Mouse (Mus musculus) liver, embryonic 15.5 days (tissue): ENCODE measurements around the gene Amh. TPM values are rescaled to one million over a fixed set of nuclear protein-coding genes. Genes with fewer than 3 reads are reported as not detected.
A peak's percentile ranks its signal among the peaks of the same experiment; 100 is the strongest.
"Not testable (repeated sequence)": the region's sequence is repeated elsewhere in the genome, so short reads cannot be mapped to it uniquely, and the experiment has no call there.

Experiments
- ATAC-seq: fragments of 200-750 bp; cut with Nextera tagmentation; 2 replicates; pipeline ENCODE4 v1.8.0; 2017; ENCODE audit warnings: moderate number of reproducible peaks, mild to moderate bottlenecking, moderate library complexity; ENCODE audit not compliant: insufficient read depth
- H3K27ac ChIP-seq: fragments of 300-500 bp; sonication (generic); replicated peaks from 2 replicates; pipeline ENCODE4 v1.5.1; 2015; ENCODE audit warnings: mild to moderate bottlenecking, inconsistent platforms
- H3K27me3 ChIP-seq: fragments of 300-500 bp; sonication (generic); 2 replicates; pipeline ENCODE4 v1.6.1; 2015; ENCODE audit warnings: mild to moderate bottlenecking, inconsistent platforms
- H3K36me3 ChIP-seq: fragments of 300-500 bp; sonication (generic); replicated peaks from 2 replicates; pipeline ENCODE4 v1.6.1; 2015; ENCODE audit warnings: moderate library complexity, mild to moderate bottlenecking, inconsistent platforms
- H3K4me1 ChIP-seq: fragments of 300-500 bp; sonication (generic); replicated peaks from 2 replicates; pipeline ENCODE4 v1.6.1; 2015; ENCODE audit warnings: inconsistent platforms
- H3K4me2 ChIP-seq: fragments of 300-500 bp; sonication (generic); 2 replicates; pipeline ENCODE4 v1.6.1; 2015; ENCODE audit warnings: moderate library complexity, mild to moderate bottlenecking, inconsistent platforms
- H3K4me3 ChIP-seq: fragments of 300-500 bp; sonication (generic); replicated peaks from 2 replicates; pipeline ENCODE4 v1.5.1; 2015; ENCODE audit warnings: mild to moderate bottlenecking, inconsistent platforms
- H3K9ac ChIP-seq: fragments of 300-500 bp; sonication (generic); 2 replicates; pipeline ENCODE4 v1.6.1; 2015; ENCODE audit warnings: moderate library complexity, mild to moderate bottlenecking, inconsistent platforms
- H3K9me3 ChIP-seq: fragments of 300-500 bp; sonication (generic); replicated peaks from 2 replicates; pipeline ENCODE4 v1.6.1; 2016; ENCODE audit warnings: inconsistent platforms
- WGBS: fragments of 180-500 bp; shearing (Covaris S2); methylation state at CpG from one replicate; pipeline ENCODE4 v1.1.7; 2015; ENCODE audit warnings: mixed read lengths; ENCODE audit not compliant: insufficient replicate concordance; 5-methylcytosine and 5-hydroxymethylcytosine counted together
- polyA plus RNA-seq: library from polyadenylated mRNA; unstranded; fragments of >200 nt; fragmentation: Nextera tagmentation; extraction: Ambion mirVana; gene quantifications from 2 replicates; pipeline ENCODE4 v1.2.1, GENCODE M21; 2015

The Amh gene
- polyA plus RNA-seq, 1 experiment from 2014 or later, result 0.10 TPM

DNA sequence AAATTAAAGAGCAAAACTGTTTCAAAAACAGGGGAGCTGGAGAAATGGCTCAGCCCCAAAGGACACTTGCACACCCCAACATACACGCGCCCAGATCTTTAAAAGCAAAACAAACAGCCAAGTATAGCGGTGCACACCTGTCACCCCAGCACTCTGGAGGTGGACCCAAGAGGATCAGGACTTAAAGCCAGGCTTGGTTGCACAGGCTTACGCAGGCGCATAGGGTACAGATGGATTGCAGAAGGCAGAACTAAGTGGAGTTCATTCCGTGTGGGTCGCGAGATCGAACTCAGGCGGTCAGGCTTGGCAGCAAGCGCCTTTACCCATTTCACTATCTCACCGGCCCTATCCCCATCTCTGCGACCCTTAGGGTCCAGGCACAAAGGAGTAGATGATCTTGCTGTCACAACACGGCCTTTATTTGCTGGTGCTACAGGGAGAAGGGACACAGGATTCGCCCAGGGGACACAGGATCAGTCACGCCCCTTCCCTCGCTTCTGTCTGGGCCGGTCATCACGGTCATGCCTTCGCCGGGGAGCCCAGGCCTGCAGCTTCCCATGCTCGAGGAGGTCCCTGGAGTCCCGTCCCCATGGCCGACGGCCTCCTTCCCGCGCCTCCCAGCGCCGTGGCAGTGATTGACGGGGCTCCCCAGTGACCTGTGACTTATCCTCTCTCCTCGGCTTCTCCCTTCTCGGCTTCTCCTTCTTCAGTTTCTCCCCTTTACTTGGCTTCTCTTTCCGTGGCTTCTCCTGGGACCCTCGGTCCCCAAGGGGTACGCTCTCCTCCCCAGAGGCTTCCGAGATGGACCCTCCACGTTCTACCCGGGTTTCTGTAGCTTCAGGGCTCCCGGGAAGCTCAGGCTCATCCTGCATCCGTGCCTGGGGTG lies 3.3 kb downstream of the Amh start:
- WGBS, result 18% methylated on average over 40 of the region's 40 CpGs
- no peak overlapping the region for H3K9ac ChIP-seq
- no peak for ATAC-seq
- H3K4me1 ChIP-seq, result peaks cover 51% of the 10 kb centered on the region
- H3K27ac ChIP-seq, result no peak overlapping the region
- no peaks in the 10 kb centered on the region for H3K9me3 ChIP-seq
- peaks cover 21% of the 10 kb centered on the region for H3K36me3 ChIP-seq
- peaks cover 74% of the 10 kb centered on the region for H3K27me3 ChIP-seq
- peak overlapping the region; percentile 39 for H3K4me2 ChIP-seq
- H3K4me3 ChIP-seq, result 0 out of 2 replicates have a peak overlapping the region, but pooled peaks have one; percentile 1

DNA sequence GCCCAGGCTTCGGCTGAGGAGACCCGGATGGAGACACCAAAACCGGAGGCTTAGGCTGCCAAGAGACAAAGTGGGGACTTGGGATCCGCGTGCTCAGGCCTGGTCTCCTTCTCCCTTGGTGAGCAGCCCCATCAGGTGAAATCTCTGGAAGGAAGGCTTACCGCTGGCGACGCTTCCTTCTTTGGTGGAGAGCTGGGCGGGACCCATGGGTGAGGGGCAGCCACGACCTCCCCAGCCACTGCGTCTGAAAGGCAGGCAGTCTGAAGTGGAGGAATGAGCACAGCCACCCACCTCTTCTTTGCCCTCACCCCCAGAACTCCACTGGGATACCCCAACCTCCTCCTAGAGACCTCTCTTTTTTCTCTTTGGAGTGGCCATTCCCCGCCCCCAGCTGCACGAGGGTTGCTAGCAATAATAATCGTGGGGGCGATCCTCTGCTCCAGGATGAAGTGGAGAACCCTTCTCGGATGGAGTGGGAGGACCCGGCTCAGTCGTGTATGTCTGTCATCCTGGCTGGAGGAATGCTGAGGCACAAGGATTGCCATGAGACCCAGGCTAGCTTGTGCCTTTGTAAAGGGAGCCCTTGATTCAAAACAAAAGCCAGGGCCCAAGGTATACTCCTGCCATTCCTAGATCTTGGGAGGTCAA lies 4.1 kb downstream of the Amh start:
- 8% methylated on average over 18 of the region's 18 CpGs for WGBS
- 0 out of 2 replicates have a peak overlapping the region, but pooled peaks have one; percentile 1 for H3K4me3 ChIP-seq
- H3K27ac ChIP-seq, result no peak overlapping the region
- H3K9me3 ChIP-seq, result no peaks in the 10 kb centered on the region
- peaks cover 13% of the 10 kb centered on the region for H3K36me3 ChIP-seq
- ATAC-seq, result no peak
- H3K4me1 ChIP-seq, result peaks cover 51% of the 10 kb centered on the region
- H3K9ac ChIP-seq, result no peak overlapping the region
- peak overlapping the region; percentile 39 for H3K4me2 ChIP-seq
- H3K27me3 ChIP-seq, result peaks cover 78% of the 10 kb centered on the region

DNA sequence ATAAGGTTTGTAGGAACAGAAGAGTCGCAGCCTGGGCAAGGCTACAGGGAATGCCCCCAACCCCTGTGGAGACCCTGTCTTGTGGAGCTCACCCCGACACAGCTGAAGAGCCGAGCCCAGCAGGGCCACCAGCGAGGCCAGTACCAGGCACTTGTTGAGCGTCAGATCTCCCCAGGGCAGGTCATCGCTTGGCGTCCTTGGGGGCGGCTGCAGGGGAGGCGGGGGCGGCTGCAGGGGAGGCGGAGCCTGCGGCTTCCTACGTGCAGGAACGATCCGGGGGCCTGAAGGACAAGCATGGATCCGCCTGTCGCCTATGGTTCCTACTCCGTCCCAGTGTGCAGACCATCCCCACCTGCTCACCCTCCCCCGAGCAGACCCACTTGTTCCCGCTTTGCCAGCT lies 5.0 kb downstream of the Amh start:
- Histone ChIP-seq H3K27ac (no peak overlapping the region), H3K4me1 (peaks cover 48% of the 10 kb centered on the region), H3K36me3 (peaks cover 4% of the 10 kb centered on the region), H3K27me3 (peaks cover 82% of the 10 kb centered on the region), H3K4me2 (peak overlapping the region; percentile 18; the same call in 1 of the 2 replicates), H3K4me3 (no peak overlapping the region), H3K9me3 (no peaks in the 10 kb centered on the region), H3K9ac (no peak overlapping the region)
- no peak for ATAC-seq
- 9% methylated on average over 20 of the region's 20 CpGs for WGBS

DNA sequence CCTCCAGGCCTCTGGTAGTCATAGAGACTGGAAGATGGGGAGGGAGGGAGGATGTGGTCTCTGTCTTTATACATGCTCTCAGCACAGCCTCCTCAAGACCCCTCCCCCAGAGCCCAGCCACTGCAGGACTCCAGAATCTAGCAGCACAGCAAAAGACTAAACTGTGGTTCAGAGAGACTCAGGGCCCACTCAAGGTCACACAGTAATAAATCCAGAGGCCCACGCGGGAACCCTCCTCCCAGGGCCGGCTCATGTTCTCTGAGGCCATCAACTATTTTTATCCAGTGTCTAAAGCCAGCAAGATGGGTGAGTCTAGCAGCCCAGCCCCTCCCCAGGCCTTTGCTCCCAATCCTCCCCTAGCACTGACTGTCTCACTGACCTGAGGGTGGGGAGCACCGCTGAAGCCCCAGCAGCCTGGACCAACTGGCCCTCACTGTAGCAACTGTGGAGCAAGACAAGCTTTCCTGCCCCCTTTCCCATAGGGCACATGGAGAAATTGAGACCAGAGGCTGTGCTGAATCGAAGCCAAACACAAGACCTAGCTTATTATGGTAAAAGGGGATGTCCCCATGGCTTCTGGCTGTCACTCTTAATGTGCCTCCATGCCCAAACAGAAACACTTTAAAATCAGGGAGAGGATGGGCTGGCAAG lies 7.5 kb downstream of the Amh start:
- Histone ChIP-seq H3K4me3 (no peak overlapping the region), H3K4me1 (peaks cover 29% of the 10 kb centered on the region), H3K27me3 (peaks cover 66% of the 10 kb centered on the region), H3K9ac (no peak overlapping the region), H3K27ac (no peak overlapping the region), H3K4me2 (no peak overlapping the region), H3K9me3 (no peaks in the 10 kb centered on the region), H3K36me3 (no peaks in the 10 kb centered on the region)
- ATAC-seq, result no peak
- WGBS, result 45% methylated on average over 5 of the region's 5 CpGs

DNA sequence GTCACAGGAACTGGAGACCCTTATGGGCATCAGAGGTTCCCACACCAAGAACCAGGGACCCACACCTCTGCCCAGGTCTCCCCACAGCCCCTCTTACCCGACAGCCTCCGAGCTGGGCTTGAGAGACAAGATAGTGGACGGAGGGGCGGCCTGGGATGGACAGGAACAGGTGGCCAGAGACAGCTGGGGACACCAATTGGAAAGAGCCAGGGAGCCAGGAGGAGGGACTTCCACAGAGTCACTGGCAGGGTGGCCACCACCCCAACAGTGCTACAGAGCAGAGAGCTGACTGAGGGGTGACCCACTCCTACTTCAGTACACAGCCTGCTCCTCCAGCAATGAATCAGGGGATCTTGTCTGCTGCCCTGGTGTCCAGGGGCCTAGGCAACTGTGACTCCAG lies 8.3 kb downstream of the Amh start, which contains the start of gene Jsrp1:
TSS of gene Jsrp1 (minus strand) at position 133 of the 400 bp plus-strand sequence.
- Histone ChIP-seq H3K27me3 (peaks cover 57% of the 10 kb centered on the region), H3K4me2 (no peak within 1 kb of the TSS), H3K4me1 (peaks cover 28% of the 10 kb centered on the region), H3K4me3 (no peak within 1 kb of the TSS), H3K9ac (no peak within 1 kb of the TSS), H3K9me3 (no peaks in the 10 kb centered on the region), H3K36me3 (no peaks in the 10 kb centered on the region), H3K27ac (no peak within 1 kb of the TSS)
- ATAC-seq, result no peak
- 68% methylated on average over 4 of the region's 4 CpGs for WGBS

DNA sequence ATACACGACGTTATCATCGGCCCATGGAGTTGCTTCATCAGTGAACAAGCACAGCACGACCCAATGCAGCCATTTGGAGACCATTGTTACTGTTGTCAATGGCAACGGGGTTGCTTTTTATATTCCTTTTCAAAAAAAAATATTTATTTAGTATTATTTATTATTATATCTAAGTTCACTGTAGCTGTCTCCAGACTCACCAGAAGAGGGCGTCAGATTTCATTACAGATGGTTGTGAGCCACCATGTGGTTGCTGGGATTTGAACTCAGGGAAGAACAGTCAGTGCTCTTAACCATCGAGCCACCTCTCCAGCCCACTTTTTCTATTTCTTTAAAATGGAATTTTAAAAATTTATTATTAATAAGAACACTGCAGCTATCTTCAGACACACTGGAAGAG lies 9.8 kb downstream of the Amh start:
- Histone ChIP-seq H3K27ac (no peak overlapping the region), H3K9me3 (no peaks in the 10 kb centered on the region), H3K4me1 (peaks cover 34% of the 10 kb centered on the region), H3K36me3 (no peaks in the 10 kb centered on the region), H3K4me2 (no peak overlapping the region), H3K4me3 (no peak overlapping the region), H3K9ac (no peak overlapping the region), H3K27me3 (peaks cover 43% of the 10 kb centered on the region)
- WGBS, result 57% methylated on average over 7 of the region's 7 CpGs
- ATAC-seq, result no peak

DNA sequence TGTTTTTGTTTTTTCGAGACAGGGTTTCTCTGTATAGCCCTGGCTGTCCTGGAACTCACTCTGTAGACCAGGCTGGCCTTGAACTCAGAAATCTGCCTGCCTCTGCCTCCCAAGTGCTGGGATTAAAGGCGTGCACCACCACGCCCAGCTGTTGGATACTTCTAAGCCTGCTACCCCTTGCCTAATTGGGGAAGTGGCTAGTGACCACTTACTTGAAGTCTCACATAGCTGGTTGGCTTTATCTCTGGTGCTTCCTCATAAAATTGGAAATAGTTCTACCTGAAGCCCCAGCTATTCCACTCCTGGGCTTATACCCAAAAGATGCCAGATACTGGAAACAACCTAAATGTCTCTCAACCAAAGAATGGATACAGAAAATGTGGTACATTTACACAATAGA lies 11.3 kb downstream of the Amh start:
- peaks cover 32% of the 10 kb centered on the region for H3K4me1 ChIP-seq
- 51% methylated on average over 3 of the region's 3 CpGs for WGBS
- ATAC-seq, H3K27ac ChIP-seq, H3K9ac ChIP-seq, H3K9me3 ChIP-seq, H3K4me2 ChIP-seq, H3K36me3 ChIP-seq, H3K4me3 ChIP-seq: not testable (repeated sequence)
- H3K27me3 ChIP-seq, result peaks cover 28% of the 10 kb centered on the region

DNA sequence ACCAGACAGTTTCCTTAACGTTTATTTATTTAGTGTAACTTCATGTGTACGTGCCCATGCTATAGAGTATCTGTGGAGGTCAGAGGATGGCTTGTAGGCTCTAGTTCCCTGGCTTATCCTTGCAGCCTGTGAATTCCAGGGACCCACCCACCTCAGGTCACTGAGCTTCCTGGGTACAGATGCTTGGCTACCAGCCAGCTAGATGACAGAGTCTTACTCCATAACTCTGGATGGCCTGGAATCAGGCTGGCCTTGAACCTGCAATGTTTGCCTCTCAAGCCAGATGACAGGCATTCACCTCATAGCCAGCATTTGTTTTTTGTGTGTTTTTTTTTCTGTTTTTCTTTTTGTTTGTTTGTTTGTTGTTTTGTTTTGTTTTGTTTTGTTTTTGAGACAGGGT lies 12.1 kb downstream of the Amh start:
- Histone ChIP-seq H3K9ac (no peak overlapping the region), H3K36me3 (no peaks in the 10 kb centered on the region), H3K27me3 (peaks cover 19% of the 10 kb centered on the region), H3K4me2 (no peak overlapping the region), H3K9me3 (no peaks in the 10 kb centered on the region), H3K27ac (no peak overlapping the region), H3K4me1 (peaks cover 39% of the 10 kb centered on the region), H3K4me3 (no peak overlapping the region)
- 53% methylated on average over 2 of the region's 2 CpGs for WGBS
- no peak for ATAC-seq

DNA sequence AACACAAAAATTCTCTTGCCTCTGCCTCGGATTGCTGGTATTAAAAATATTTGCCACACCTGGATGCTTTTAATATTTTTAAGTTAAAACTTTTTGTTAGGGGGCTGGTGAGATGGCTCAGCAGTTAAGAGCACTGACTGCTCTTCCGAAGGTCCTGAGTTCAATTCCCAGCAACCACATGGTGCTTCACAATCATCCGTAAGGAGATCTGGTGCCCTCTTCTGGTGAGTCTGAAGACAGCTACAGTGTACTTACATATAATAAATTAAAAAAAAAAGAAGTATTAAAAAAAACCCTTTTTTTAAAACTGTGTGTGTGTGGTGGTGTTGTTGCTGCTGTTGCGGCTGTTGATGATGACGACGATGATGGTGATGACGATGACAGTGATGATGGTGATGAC lies 12.9 kb downstream of the Amh start:
- not testable (repeated sequence) for H3K9me3 ChIP-seq, H3K36me3 ChIP-seq, H3K4me3 ChIP-seq, ATAC-seq, H3K9ac ChIP-seq
- Histone ChIP-seq H3K4me2 (peak overlapping the region; percentile 49; the same call in 1 of the 2 replicates), H3K4me1 (peaks cover 46% of the 10 kb centered on the region), H3K27me3 (peaks cover 11% of the 10 kb centered on the region), H3K27ac (peak overlapping the region; percentile 94)
- WGBS, result 80% methylated on average over 7 of the region's 7 CpGs

DNA sequence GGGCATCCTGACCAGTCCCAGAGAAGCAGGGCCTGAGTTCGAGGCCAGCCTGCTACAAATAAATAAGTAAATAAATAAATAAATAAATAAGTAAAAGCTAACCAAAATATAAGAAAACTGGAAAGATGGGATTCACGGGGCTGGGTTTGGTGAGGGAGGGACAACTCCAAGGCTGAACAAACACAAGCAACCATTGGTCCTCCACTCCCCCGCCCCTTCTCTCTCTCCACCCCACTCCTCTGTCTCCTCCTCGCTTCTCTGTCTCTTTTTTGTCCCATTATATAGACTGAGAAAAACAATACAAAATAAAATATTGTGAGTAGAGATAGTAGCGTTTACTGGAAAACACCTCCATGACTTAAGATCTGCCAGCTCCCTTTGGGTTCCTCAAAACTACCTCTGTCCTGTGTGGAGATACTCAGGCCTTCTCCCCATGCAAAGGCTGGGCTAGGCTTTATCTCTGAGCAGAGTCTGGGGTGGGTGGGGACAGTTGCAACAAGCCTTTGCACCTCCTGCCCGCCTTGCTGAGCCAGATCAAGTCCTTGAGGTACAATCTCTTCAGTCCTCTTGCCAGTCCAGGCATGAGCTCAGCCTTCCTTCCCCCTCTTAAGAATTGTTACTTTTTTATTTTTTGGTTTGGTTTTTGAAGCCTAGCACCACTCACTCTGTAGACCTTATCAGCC lies 13.7 kb downstream of the Amh start:
- peaks cover 54% of the 10 kb centered on the region for H3K4me1 ChIP-seq
- H3K27me3 ChIP-seq, result 0 out of 2 replicates have a peak, but pooled peaks cover 4% of the 10 kb centered on the region
- H3K4me2 ChIP-seq, result peak overlapping the region; percentile 49
- no peaks in the 10 kb centered on the region for H3K36me3 ChIP-seq
- peak overlapping the region; percentile 22; the same call in 1 of the 2 replicates for H3K9ac ChIP-seq
- peak; percentile 98 for ATAC-seq
- WGBS, result 29% methylated on average over 6 of the region's 6 CpGs
- no peaks in the 10 kb centered on the region for H3K9me3 ChIP-seq
- H3K4me3 ChIP-seq, result no peak overlapping the region
- H3K27ac ChIP-seq, result peak overlapping the region; percentile 94
